Mouse (Mus musculus) bone marrow, adult 2 months (tissue): ENCODE results near the gene Plekhb2.

Experiments
- CTCF ChIP-seq: fragments of 200-500 bp; IDR thresholded peaks from 2 replicates; pipeline ENCODE4 v1.5.1; 2011; ENCODE audit warnings: low read length, control low read depth; ENCODE audit not compliant: control insufficient read depth, insufficient read depth
- POLR2A ChIP-seq: fragments of 200-500 bp; IDR thresholded peaks from 2 replicates; pipeline ENCODE4 v1.6.1; 2011; ENCODE audit warnings: low read depth, mild to moderate bottlenecking, control low read depth, low read length, borderline replicate concordance; ENCODE audit not compliant: control insufficient read depth

GRCm38 (mm10) chr1:34867574-34867955, 17.8 kb downstream of the Plekhb2 start:
- TF ChIP-seq CTCF (no peak), POLR2A (no peak)
